Mouse (Mus musculus): ENCODE results near the gene Myl3. TPM values are rescaled to one million over a fixed set of nuclear protein-coding genes. Genes with fewer than 3 reads are reported as not detected.

Myl3 gene
- polyA plus RNA-seq, 1 experiment from 2014 or later: 0.66 TPM

DNA sequence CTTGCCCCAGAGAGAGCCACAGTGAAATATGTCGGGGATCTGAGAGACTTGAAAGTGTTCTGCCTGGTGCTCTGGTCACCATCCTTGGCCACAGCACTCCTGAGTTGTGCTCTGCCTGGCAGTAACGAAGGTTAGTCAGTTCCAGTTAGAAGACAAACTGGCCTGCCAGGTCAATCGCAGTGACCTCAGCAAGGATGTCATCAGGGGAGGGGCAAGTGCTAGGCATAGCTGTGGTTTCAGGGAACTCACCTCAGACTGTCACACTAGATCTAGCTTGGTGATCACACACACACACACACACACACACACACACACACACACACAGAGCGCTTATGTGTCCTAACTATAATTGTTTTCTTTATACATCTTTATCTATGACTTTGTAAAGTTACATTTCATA, 61.6 kb downstream of the Myl3 start:
- WGBS: 75% methylated on average over 4 of the region's 4 CpGs
- no peak overlapping the region for H3K27ac ChIP-seq (ENCODE audit: low read depth, low read length)

DNA sequence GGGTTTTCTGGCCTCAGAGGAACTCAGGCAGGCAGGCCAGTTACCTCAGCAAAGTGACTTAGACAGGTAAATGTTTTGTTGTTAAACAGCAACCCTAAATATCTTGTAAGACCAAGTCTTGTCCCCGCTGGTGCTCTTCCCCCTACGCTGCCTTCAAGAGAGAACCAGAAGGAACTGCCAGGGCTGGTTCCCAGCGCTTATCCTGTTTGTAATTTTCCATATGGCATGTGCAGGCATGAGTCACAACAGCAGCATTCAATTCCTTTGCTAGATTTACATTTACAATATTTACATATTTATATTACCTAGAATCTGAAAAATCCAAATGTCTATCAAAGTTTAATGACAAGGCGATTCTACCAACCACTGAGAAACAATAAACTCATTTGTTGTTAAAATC, 68.4 kb downstream of the Myl3 start:
- Histone ChIP-seq H3K27me3 (ENCODE audit: control insufficient read depth, insufficient read depth, low read length) (no peaks in the 10 kb centered on the region), H3K9ac (replicated peaks; ENCODE audit: low read depth, low read length) (no peak overlapping the region), H3K27ac (ENCODE audit: low read depth, low read length) (no peak overlapping the region), H3K36me3 (ENCODE audit: control insufficient read depth, insufficient read depth, low read length) (no peaks in the 10 kb centered on the region), H3K4me1 (ENCODE audit: control insufficient read depth, insufficient read depth, low read length) (no peaks in the 10 kb centered on the region), H3K4me2 (ENCODE audit: low read depth, low read length) (no peak overlapping the region), H3K4me3 (ENCODE audit: low read depth, low read length) (no peak overlapping the region), H3K9me3 (ENCODE audit: control insufficient read depth, low read length) (no peaks in the 10 kb centered on the region)
- WGBS: 91% methylated on average over 4 of the region's 4 CpGs
- no peak for ATAC-seq (ENCODE audit: low read depth)

More for the DNA sequence above, 61.6 kb downstream of the Myl3 start:
- no peak overlapping the region for H3K9ac ChIP-seq (replicated peaks; ENCODE audit: low read depth, low read length)
- no peaks in the 10 kb centered on the region for H3K27me3 ChIP-seq (ENCODE audit: control insufficient read depth, insufficient read depth, low read length)
- no peak overlapping the region for H3K4me3 ChIP-seq (ENCODE audit: low read depth, low read length)
- no peak for ATAC-seq (ENCODE audit: low read depth)
- no peaks in the 10 kb centered on the region for H3K9me3 ChIP-seq (ENCODE audit: control insufficient read depth, low read length)
- no peaks in the 10 kb centered on the region for H3K36me3 ChIP-seq (ENCODE audit: control insufficient read depth, insufficient read depth, low read length)
- no peak overlapping the region for H3K4me2 ChIP-seq (ENCODE audit: low read depth, low read length)
- no peaks in the 10 kb centered on the region for H3K4me1 ChIP-seq (ENCODE audit: control insufficient read depth, insufficient read depth, low read length)

DNA sequence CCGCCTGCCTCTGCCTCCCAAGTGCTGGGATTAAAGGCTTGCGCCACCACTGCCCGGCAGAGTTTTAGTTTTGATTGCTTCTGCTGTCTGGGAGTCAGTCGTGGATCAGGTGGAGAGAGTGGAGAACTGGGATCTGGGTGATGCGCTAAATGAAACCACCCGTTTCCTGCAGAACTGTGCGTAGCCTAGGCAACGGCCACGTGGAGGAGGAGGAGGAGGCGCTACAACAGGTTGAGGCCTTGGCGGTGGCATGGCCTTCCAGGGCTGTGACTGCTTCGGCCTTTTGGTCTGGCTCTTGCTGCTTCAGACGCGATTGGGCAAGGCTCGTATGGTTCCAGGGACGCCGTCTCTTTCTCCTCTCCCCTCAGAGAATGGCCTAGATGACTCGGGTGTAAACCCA, 72.1 kb downstream of the Myl3 start, which contains the start of gene Prss44:
TSS of gene Prss44 (plus strand) at position 206 of the 400 bp plus-strand sequence.
- no peaks in the 10 kb centered on the region for H3K27me3 ChIP-seq (ENCODE audit: control insufficient read depth, insufficient read depth, low read length)
- no peak within 1 kb of the TSS for H3K4me3 ChIP-seq (ENCODE audit: low read depth, low read length)
- H3K36me3 ChIP-seq (ENCODE audit: control insufficient read depth, insufficient read depth, low read length): no peaks in the 10 kb centered on the region
- H3K9ac ChIP-seq (replicated peaks; ENCODE audit: low read depth, low read length): no peak within 1 kb of the TSS
- no peaks in the 10 kb centered on the region for H3K4me1 ChIP-seq (ENCODE audit: control insufficient read depth, insufficient read depth, low read length)
- H3K27ac ChIP-seq (ENCODE audit: low read depth, low read length): no peak within 1 kb of the TSS
- ATAC-seq (ENCODE audit: low read depth): no peak
- no peak within 1 kb of the TSS for H3K4me2 ChIP-seq (ENCODE audit: low read depth, low read length)
- no peaks in the 10 kb centered on the region for H3K9me3 ChIP-seq (ENCODE audit: control insufficient read depth, low read length)
- 65% methylated on average over 18 of the region's 18 CpGs for WGBS

Other genes starting within 250 kb of the Myl3 start
- 56.6 and 61.2 TPM in 2 replicates for gene Setd2, start 209.3 kb upstream of the Myl3 start, polyA plus RNA-seq (2014; fragmentation: Nextera tagmentation; extraction: Ambion mirVana)
- 14.1 and 21.4 TPM in 2 replicates for gene Nradd, start 117.4 kb upstream of the Myl3 start, polyA plus RNA-seq (2014; fragmentation: Nextera tagmentation; extraction: Ambion mirVana)
- gene Nbeal2, start 87.7 kb upstream of the Myl3 start, polyA plus RNA-seq (2014; fragmentation: Nextera tagmentation; extraction: Ambion mirVana): 4.8 and 5.0 TPM in 2 replicates
- gene Ccdc12, start 85.4 kb upstream of the Myl3 start, polyA plus RNA-seq (2014; fragmentation: Nextera tagmentation; extraction: Ambion mirVana): 101 and 112 TPM in 2 replicates
- 5.2 and 11.3 TPM in 2 replicates for gene Pth1r, start 5.3 kb downstream of the Myl3 start, polyA plus RNA-seq (2014; fragmentation: Nextera tagmentation; extraction: Ambion mirVana)
- not detected in 2 replicates for gene Prss42, start 56.3 kb downstream of the Myl3 start, polyA plus RNA-seq (2014; fragmentation: Nextera tagmentation; extraction: Ambion mirVana)
- gene Prss44, start 72.1 kb downstream of the Myl3 start, polyA plus RNA-seq (2014; fragmentation: Nextera tagmentation; extraction: Ambion mirVana): not detected in 2 replicates
- not detected in 2 replicates for gene Prss43, start 84.8 kb downstream of the Myl3 start, polyA plus RNA-seq (2014; fragmentation: Nextera tagmentation; extraction: Ambion mirVana)
- not detected in 2 replicates for gene Prss45, start 92.7 kb downstream of the Myl3 start, polyA plus RNA-seq (2014; fragmentation: Nextera tagmentation; extraction: Ambion mirVana)
- not detected in 2 replicates for gene Prss46, start 102.6 kb downstream of the Myl3 start, polyA plus RNA-seq (2014; fragmentation: Nextera tagmentation; extraction: Ambion mirVana)
- gene Prss50, start 116.1 kb downstream of the Myl3 start, polyA plus RNA-seq (2014; fragmentation: Nextera tagmentation; extraction: Ambion mirVana): 0.24 and 0.43 TPM in 2 replicates
- 1.5 and 2.6 TPM in 2 replicates for gene Als2cl, start 138.0 kb downstream of the Myl3 start, polyA plus RNA-seq (2014; fragmentation: Nextera tagmentation; extraction: Ambion mirVana)
- 1.3 and 3.1 TPM in 2 replicates for gene Tmie, start 138.3 kb downstream of the Myl3 start, polyA plus RNA-seq (2014; fragmentation: Nextera tagmentation; extraction: Ambion mirVana)
- gene Fam240a, start 175.0 kb downstream of the Myl3 start, polyA plus RNA-seq (2014; fragmentation: Nextera tagmentation; extraction: Ambion mirVana): not detected in 2 replicates
- gene Tdgf1, start 204.3 kb downstream of the Myl3 start, polyA plus RNA-seq (2014; fragmentation: Nextera tagmentation; extraction: Ambion mirVana): 0.58 and 0.71 TPM in 2 replicates
- gene Lrrc2, start 209.7 kb downstream of the Myl3 start, polyA plus RNA-seq (2014; fragmentation: Nextera tagmentation; extraction: Ambion mirVana): 1.3 and 1.5 TPM in 2 replicates
- gene Rtp3, start 248.7 kb downstream of the Myl3 start, polyA plus RNA-seq (2014; fragmentation: Nextera tagmentation; extraction: Ambion mirVana): not detected in 2 replicates